Mouse (Mus musculus): ENCODE results near the gene 4932438A13Rik. TPM values are rescaled to one million over a fixed set of nuclear protein-coding genes. Genes with fewer than 3 reads are reported as not detected.

4932438A13Rik gene
- total RNA-seq (2021), result 10 to 100 TPM; 92.0 to 95.7 TPM

GRCm38 (mm10) chr3:36862721-36863275 lies at the start of gene 4932438A13Rik:
Gene 4932438A13Rik, plus strand, starts transcription at chr3:36863104.
- DNase-seq, result peak; percentile 95 to 98

- no peak for DNase-seq
Observed at GRCm38 (mm10) chr3:36816633-36817032, 46.3 kb upstream of the 4932438A13Rik start.

GRCm38 (mm10) chr3:36819402-36819801 lies 43.5 kb upstream of the 4932438A13Rik start:
- no peak for DNase-seq

GRCm38 (mm10) chr3:36821037-36821436 lies 41.9 kb upstream of the 4932438A13Rik start:
- DNase-seq, result no peak

- no peak for DNase-seq
Observed at GRCm38 (mm10) chr3:36825098-36825497, 37.8 kb upstream of the 4932438A13Rik start.

- DNase-seq, result no peak
Observed at GRCm38 (mm10) chr3:36825554-36825953, 37.4 kb upstream of the 4932438A13Rik start.

GRCm38 (mm10) chr3:36827274-36828025 lies 35.5 kb upstream of the 4932438A13Rik start:
- DNase-seq, result no peak

- DNase-seq, result no peak
Observed at GRCm38 (mm10) chr3:36830218-36830617, 32.7 kb upstream of the 4932438A13Rik start.

GRCm38 (mm10) chr3:36834426-36834825 lies 28.5 kb upstream of the 4932438A13Rik start:
- DNase-seq, result no peak

- DNase-seq, result no peak
Observed at GRCm38 (mm10) chr3:36834832-36835231, 28.1 kb upstream of the 4932438A13Rik start.

- no peak for DNase-seq
Observed at GRCm38 (mm10) chr3:36835525-36836203, 27.2 kb upstream of the 4932438A13Rik start.

GRCm38 (mm10) chr3:36836833-36837232 lies 26.1 kb upstream of the 4932438A13Rik start:
- DNase-seq, result no peak

- DNase-seq, result peak; percentile 34 to 44
Observed at GRCm38 (mm10) chr3:36840650-36841555, 22.0 kb upstream of the 4932438A13Rik start.

- no peak for DNase-seq
Observed at GRCm38 (mm10) chr3:36853733-36854440, 9.0 kb upstream of the 4932438A13Rik start.

GRCm38 (mm10) chr3:36861411-36862410 lies 1.2 kb upstream of the 4932438A13Rik start:
- DNase-seq, result no peak

- DNase-seq, result no peak
Observed at GRCm38 (mm10) chr3:36863427-36863826, 523 bp downstream of the 4932438A13Rik start.

GRCm38 (mm10) chr3:36863881-36864280 lies 977 bp downstream of the 4932438A13Rik start:
- DNase-seq, result no peak

GRCm38 (mm10) chr3:36864466-36864865 lies 1.6 kb downstream of the 4932438A13Rik start:
- no peak for DNase-seq

GRCm38 (mm10) chr3:36905372-36905771 lies 42.5 kb downstream of the 4932438A13Rik start:
- DNase-seq, result no peak

- no peak for DNase-seq
Observed at GRCm38 (mm10) chr3:36917832-36918231, 54.9 kb downstream of the 4932438A13Rik start.
